Mouse (Mus musculus): ENCODE results near the gene Rbm3. TPM values are rescaled to one million over a fixed set of nuclear protein-coding genes. Genes with fewer than 3 reads are reported as not detected.

The Rbm3 gene
- polyA plus RNA-seq, 1 experiment = 458 TPM

DNA sequence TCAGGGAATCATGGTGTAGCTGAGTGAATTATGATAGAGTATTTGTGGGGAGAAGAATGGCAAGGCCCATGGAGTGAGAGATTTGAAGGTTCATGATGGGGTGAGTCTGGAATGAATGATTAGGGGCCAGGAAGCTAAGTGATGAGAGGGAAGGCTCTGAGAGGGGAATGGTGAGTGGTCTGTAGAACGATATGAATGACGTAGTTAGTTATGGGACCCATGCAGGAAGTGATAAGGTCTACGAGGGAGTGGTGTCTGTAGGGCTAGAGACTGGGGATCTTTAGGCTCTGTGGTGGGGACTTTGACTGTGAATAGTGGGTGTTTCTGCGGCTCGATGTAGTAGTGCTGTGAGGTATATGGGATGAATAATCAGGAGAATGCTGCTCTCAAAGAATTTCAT is 34.0 kb upstream of the Rbm3 start:
- TF ChIP-seq EP300 (IDR thresholded peaks at IDR 0.05; ENCODE audit: insufficient read depth, low read depth, low read length) (no peak), CTCF (IDR thresholded peaks at IDR 0.05; ENCODE audit: low read depth, low read length) (no peak), POLR2A (IDR thresholded peaks at IDR 0.05; ENCODE audit: insufficient read depth, low read length) (no peak)
- H3K4me3 ChIP-seq (ENCODE audit: low read depth, low read length) = no peak overlapping the region
- H3K4me1 ChIP-seq (ENCODE audit: control insufficient read depth, insufficient read depth, low read length) = peaks cover 2% of the 10 kb centered on the region
- no peak overlapping the region for H3K27ac ChIP-seq (ENCODE audit: insufficient read depth, low read length)
- H3K9ac ChIP-seq (ENCODE audit: low read depth, poor library complexity, severe bottlenecking) = no peak overlapping the region
- H3K9me3 ChIP-seq (replicated peaks; ENCODE audit: control insufficient read depth, insufficient read depth, low read length, poor library complexity, severe bottlenecking) = no peaks in the 10 kb centered on the region
- H3K27me3 ChIP-seq (ENCODE audit: control insufficient read depth, insufficient read depth, low read length, poor library complexity, severe bottlenecking) = no peaks in the 10 kb centered on the region
- no peaks in the 10 kb centered on the region for H3K36me3 ChIP-seq (ENCODE audit: control insufficient read depth, insufficient read depth, low read length, poor library complexity, severe bottlenecking)

DNA sequence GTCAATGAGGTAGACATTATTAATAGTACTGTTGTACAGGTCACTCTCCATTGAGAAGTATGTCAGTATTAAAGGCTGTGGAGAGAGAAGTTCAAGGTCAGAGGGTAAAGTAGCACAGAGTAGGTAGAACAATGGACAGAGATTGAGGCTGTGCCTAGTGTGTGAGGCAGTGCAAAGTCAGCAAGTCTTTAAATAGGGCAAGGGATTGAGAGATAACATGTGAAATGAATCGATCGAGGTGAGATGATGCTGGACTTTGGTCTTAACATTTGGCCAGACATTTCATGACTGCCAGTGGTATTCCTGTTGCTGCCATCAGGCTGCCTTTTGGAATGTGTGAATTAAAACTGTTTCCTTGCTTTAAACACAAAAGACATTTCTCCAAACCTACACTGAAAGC is 33.2 kb upstream of the Rbm3 start:
- TF ChIP-seq EP300 (IDR thresholded peaks at IDR 0.05; ENCODE audit: insufficient read depth, low read depth, low read length) = no peak
- no peak for TF ChIP-seq POLR2A (IDR thresholded peaks at IDR 0.05; ENCODE audit: insufficient read depth, low read length)
- TF ChIP-seq CTCF (IDR thresholded peaks at IDR 0.05; ENCODE audit: low read depth, low read length) = no peak

DNA sequence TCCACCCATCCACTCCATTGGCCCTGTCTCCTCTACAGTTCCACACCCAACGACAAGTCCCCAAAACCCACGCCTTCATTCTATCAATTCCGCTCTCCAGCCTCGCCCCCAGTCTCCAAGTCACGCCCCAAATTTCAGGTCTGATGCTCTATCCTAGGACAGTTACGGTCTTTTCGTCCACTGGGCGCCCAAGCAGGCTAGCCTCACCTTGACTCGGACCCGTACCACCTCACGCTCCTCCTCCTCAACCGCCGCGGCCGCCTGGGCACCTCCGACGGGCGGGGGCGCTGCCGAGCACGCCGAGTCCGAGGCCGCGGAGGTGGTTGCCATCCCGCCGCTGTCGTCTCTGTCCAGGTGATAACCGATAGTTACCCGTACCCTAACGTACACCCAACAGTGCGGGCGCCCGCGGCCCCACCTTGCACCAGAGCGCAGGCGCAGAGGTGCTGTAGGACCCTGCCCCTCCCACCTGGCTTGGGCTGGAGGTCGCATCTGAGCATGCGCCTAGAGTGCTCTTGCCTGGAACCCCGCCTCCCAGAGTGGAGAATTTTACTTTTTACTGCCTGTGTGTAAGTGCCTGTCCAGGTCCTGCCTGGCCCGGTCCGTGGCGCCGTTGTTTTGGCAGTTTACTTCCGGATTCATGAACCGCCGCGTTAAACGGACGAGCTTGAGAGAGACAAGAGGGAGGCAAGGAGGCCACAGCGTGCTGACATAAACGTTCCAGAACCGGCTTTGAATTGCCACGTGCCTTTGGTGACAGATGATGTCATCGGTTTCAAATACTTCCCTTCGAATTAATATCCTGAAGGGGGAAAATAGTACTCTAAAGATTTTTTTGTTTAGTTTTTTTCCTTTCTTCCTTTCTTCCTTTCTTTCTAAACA is 30.1 kb upstream of the Rbm3 start, which contains the start of gene Tbc1d25:
TSS of gene Tbc1d25 (minus strand) at position 678 of the 882 bp plus-strand sequence.
- TF ChIP-seq CTCF (IDR thresholded peaks at IDR 0.05; ENCODE audit: low read depth, low read length) (no peak), POLR2A (IDR thresholded peaks at IDR 0.05; ENCODE audit: insufficient read depth, low read length) (no peak), EP300 (IDR thresholded peaks at IDR 0.05; ENCODE audit: insufficient read depth, low read depth, low read length) (no peak)
- Histone ChIP-seq H3K9me3 (replicated peaks; ENCODE audit: control insufficient read depth, insufficient read depth, low read length, poor library complexity, severe bottlenecking) (no peaks in the 10 kb centered on the region), H3K4me1 (ENCODE audit: control insufficient read depth, insufficient read depth, low read length) (no peaks in the 10 kb centered on the region), H3K4me3 (ENCODE audit: low read depth, low read length) (peak within 1 kb of the TSS; percentile 87), H3K9ac (ENCODE audit: low read depth, poor library complexity, severe bottlenecking) (peak within 1 kb of the TSS; percentile 59), H3K27me3 (ENCODE audit: control insufficient read depth, insufficient read depth, low read length, poor library complexity, severe bottlenecking) (no peaks in the 10 kb centered on the region), H3K36me3 (ENCODE audit: control insufficient read depth, insufficient read depth, low read length, poor library complexity, severe bottlenecking) (peaks cover 11% of the 10 kb centered on the region), H3K27ac (ENCODE audit: insufficient read depth, low read length) (peak within 1 kb of the TSS; percentile 72)

More for the DNA sequence above, 33.2 kb upstream of the Rbm3 start:
- Histone ChIP-seq H3K9me3 (replicated peaks; ENCODE audit: control insufficient read depth, insufficient read depth, low read length, poor library complexity, severe bottlenecking) (no peaks in the 10 kb centered on the region), H3K9ac (ENCODE audit: low read depth, poor library complexity, severe bottlenecking) (no peak overlapping the region), H3K27me3 (ENCODE audit: control insufficient read depth, insufficient read depth, low read length, poor library complexity, severe bottlenecking) (no peaks in the 10 kb centered on the region), H3K4me3 (ENCODE audit: low read depth, low read length) (no peak overlapping the region), H3K4me1 (ENCODE audit: control insufficient read depth, insufficient read depth, low read length) (peaks cover 2% of the 10 kb centered on the region), H3K27ac (ENCODE audit: insufficient read depth, low read length) (no peak overlapping the region), H3K36me3 (ENCODE audit: control insufficient read depth, insufficient read depth, low read length, poor library complexity, severe bottlenecking) (no peaks in the 10 kb centered on the region)

GRCm38 (mm10) chrX:8175169-8175503 is 29.5 kb upstream of the Rbm3 start:
- Histone ChIP-seq H3K27me3 (ENCODE audit: control insufficient read depth, insufficient read depth, low read length, poor library complexity, severe bottlenecking) (no peaks in the 10 kb centered on the region), H3K9ac (ENCODE audit: low read depth, poor library complexity, severe bottlenecking) (peak overlapping the region; percentile 59), H3K9me3 (replicated peaks; ENCODE audit: control insufficient read depth, insufficient read depth, low read length, poor library complexity, severe bottlenecking) (no peaks in the 10 kb centered on the region), H3K4me1 (ENCODE audit: control insufficient read depth, insufficient read depth, low read length) (no peaks in the 10 kb centered on the region), H3K27ac (ENCODE audit: insufficient read depth, low read length) (0 out of 2 replicates have a peak overlapping the region, but pooled peaks have one; percentile 16), H3K36me3 (ENCODE audit: control insufficient read depth, insufficient read depth, low read length, poor library complexity, severe bottlenecking) (peaks cover 15% of the 10 kb centered on the region), H3K4me3 (ENCODE audit: low read depth, low read length) (peak overlapping the region; percentile 87)
- TF ChIP-seq POLR2A (IDR thresholded peaks at IDR 0.05; ENCODE audit: insufficient read depth, low read length) (no peak), EP300 (IDR thresholded peaks at IDR 0.05; ENCODE audit: insufficient read depth, low read depth, low read length) (no peak)

- Histone ChIP-seq H3K4me3 (ENCODE audit: low read depth, low read length) (no peak overlapping the region), H3K36me3 (ENCODE audit: control insufficient read depth, insufficient read depth, low read length, poor library complexity, severe bottlenecking) (peaks cover 23% of the 10 kb centered on the region), H3K27ac (ENCODE audit: insufficient read depth, low read length) (peak overlapping the region; percentile 77), H3K9ac (ENCODE audit: low read depth, poor library complexity, severe bottlenecking) (no peak overlapping the region), H3K27me3 (ENCODE audit: control insufficient read depth, insufficient read depth, low read length, poor library complexity, severe bottlenecking) (no peaks in the 10 kb centered on the region), H3K4me1 (ENCODE audit: control insufficient read depth, insufficient read depth, low read length) (no peaks in the 10 kb centered on the region), H3K9me3 (replicated peaks; ENCODE audit: control insufficient read depth, insufficient read depth, low read length, poor library complexity, severe bottlenecking) (no peaks in the 10 kb centered on the region)
- TF ChIP-seq CTCF (IDR thresholded peaks at IDR 0.05; ENCODE audit: low read depth, low read length) = no peak
- TF ChIP-seq EP300 (IDR thresholded peaks at IDR 0.05; ENCODE audit: insufficient read depth, low read depth, low read length) = no peak
- no peak for TF ChIP-seq POLR2A (IDR thresholded peaks at IDR 0.05; ENCODE audit: insufficient read depth, low read length)
These were observed 22.3 kb upstream of the Rbm3 start for GRCm38 (mm10) chrX:8167716-8168647.
